Mouse (Mus musculus): ENCODE results near the gene Zfp950.
A peak's percentile ranks its signal among the peaks of the same experiment; 100 is the strongest.

DNA sequence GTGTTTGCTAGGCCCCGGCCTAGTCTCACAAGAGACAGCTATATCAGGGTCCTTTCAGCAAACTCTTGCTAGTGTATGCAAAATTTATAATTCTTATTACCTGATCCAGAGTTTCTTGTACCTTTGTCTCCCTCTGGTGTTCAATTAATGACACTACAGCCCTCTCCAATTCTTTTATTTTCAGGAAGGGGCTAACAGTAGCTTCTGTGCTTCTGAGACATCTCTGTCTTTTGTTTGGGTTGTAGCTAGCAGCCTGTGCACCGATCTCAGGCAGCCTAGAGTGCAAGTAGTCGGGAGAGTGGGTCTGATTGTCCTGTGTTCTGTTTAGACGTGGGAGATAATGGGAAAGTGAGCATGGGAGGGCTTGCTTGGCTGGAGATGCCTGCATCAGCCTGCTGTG, 42.9 kb downstream of the Zfp950 start:
- TF ChIP-seq CTCF (IDR thresholded peaks at IDR 0.05) (peak; percentile 73), EP300 (IDR thresholded peaks at IDR 0.05) (no peak)
